Mouse (Mus musculus): ENCODE data around the gene Nab2. TPM values are rescaled to one million over a fixed set of nuclear protein-coding genes. Genes with fewer than 3 reads are reported as not detected.

Gene Nab2
- 7.3 and 11.4 TPM in 2 replicates for total RNA-seq (2014; fragmentation: Nextera tagmentation)
- 2.6 and 4.7 TPM in 2 replicates for total RNA-seq (2017)

GRCm38 (mm10) chr10:127668093-127669050, at the start of gene Nab2:
Gene Nab2, minus strand, starts transcription at chr10:127668568.
- peak; percentile 56 for ATAC-seq (replicated peaks; ENCODE audit: poor library complexity, severe bottlenecking)

- ATAC-seq (replicated peaks; ENCODE audit: poor library complexity, severe bottlenecking): no peak; the same call in 1 of the 2 replicates
These were observed 44.4 kb upstream of the Nab2 start for GRCm38 (mm10) chr10:127712736-127713135.

- ATAC-seq (replicated peaks; ENCODE audit: poor library complexity, severe bottlenecking): no peak
These were observed 42.0 kb upstream of the Nab2 start for GRCm38 (mm10) chr10:127710331-127710730.

GRCm38 (mm10) chr10:127708850-127709370, 40.5 kb upstream of the Nab2 start:
- no peak for ATAC-seq (replicated peaks; ENCODE audit: poor library complexity, severe bottlenecking)

GRCm38 (mm10) chr10:127707721-127708120, 39.4 kb upstream of the Nab2 start:
- no peak for ATAC-seq (replicated peaks; ENCODE audit: poor library complexity, severe bottlenecking)

GRCm38 (mm10) chr10:127705783-127706182, 37.4 kb upstream of the Nab2 start:
- peak; percentile 44; the same call in 1 of the 2 replicates for ATAC-seq (replicated peaks; ENCODE audit: poor library complexity, severe bottlenecking)

DNA sequence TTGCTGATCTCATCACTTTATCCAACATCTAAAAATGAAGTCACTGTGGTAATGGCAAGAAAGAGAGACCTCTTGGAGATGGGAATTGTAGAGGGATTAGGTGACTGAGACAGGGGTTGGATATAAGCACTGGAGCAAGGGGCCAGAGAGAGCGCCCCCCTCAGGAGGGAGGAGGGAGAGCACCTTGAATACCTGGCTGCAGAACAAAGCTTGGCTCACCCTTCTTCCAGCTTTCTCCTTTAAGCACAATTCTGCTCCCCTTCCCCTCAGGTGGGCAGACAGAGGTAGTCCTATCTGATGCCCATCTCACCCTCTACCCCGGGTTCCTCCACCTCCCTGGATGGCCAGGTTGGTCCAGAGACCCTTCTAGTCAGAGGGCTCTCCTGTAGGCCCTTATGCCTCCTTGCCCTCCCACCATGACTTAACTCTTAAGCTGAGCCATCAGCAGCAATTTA, 36.4 kb upstream of the Nab2 start, which contains the start of gene Myo1a:
Gene Myo1a (plus strand): TSS at position 405 of the 455 bp plus-strand sequence.
- ATAC-seq (replicated peaks; ENCODE audit: poor library complexity, severe bottlenecking): no peak

DNA sequence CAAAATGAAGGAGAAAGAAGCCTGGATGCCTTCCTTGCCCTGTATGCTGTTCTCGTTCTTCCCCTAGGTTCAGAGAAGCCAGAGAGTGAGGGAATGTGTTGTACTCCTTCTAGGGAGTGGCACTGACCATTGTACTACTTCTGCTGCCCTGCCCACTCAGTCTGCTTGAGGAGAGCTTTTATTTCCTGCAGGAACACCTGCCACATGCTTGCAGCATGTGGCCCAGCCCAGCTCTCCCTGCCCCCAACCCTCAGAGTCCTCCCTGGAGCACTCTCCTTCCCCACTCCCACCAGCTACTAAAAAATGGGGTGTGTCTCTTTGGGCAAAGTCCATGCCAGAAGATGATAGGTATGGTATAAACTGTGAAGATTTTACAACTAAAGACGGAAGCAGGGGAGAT, 35.9 kb upstream of the Nab2 start:
- no peak for ATAC-seq (replicated peaks; ENCODE audit: poor library complexity, severe bottlenecking)

GRCm38 (mm10) chr10:127703299-127703698, 34.9 kb upstream of the Nab2 start:
- ATAC-seq (replicated peaks; ENCODE audit: poor library complexity, severe bottlenecking): no peak

GRCm38 (mm10) chr10:127698966-127699365, 30.6 kb upstream of the Nab2 start:
- ATAC-seq (replicated peaks; ENCODE audit: poor library complexity, severe bottlenecking): no peak

DNA sequence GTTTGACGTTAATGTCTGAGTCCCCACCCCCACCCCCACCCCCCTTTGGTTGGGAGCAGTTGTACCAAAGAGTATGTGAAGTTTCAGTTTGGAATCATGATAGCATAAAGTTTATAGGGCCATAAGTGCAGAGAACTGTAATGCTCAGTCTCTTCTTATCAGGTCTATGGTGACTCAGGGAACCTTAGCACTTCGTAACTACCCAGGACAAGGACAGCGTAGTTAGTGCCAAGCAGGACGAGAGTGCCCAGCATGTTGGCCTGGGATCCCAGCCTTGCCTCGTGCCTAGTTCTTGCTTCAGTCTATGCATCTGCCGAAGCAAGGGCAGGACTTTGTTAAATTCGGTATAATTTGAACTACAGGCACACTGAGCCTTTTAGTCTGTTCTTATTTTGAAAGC, 27.4 kb upstream of the Nab2 start:
- ATAC-seq (replicated peaks; ENCODE audit: poor library complexity, severe bottlenecking): no peak

DNA sequence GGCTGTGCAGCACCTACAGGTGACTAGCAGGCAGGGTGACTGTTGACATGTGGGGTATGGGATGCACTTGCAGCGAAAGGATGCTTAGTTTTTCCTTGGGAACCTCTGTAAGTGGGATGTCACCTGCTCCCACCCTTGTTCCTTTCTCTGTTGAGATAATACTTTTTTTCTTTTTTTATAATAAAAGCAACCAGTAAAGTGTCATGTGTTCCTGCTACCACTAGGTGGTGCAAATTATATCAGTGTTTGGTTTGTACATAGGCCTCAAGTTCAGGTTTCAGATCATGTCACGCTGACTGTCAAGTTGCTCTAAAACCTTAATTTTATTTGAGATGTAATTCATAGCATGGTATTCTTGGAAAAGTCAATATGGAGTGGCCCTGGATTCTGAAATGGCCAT, 26.3 kb upstream of the Nab2 start:
- ATAC-seq (replicated peaks; ENCODE audit: poor library complexity, severe bottlenecking): peak; percentile 62; the same call in 1 of the 2 replicates

GRCm38 (mm10) chr10:127691053-127691452, 22.7 kb upstream of the Nab2 start:
- ATAC-seq (replicated peaks; ENCODE audit: poor library complexity, severe bottlenecking): no peak

GRCm38 (mm10) chr10:127682886-127683285, 14.5 kb upstream of the Nab2 start:
- no peak for ATAC-seq (replicated peaks; ENCODE audit: poor library complexity, severe bottlenecking)

GRCm38 (mm10) chr10:127679881-127680280, 11.5 kb upstream of the Nab2 start:
- no peak for ATAC-seq (replicated peaks; ENCODE audit: poor library complexity, severe bottlenecking)

DNA sequence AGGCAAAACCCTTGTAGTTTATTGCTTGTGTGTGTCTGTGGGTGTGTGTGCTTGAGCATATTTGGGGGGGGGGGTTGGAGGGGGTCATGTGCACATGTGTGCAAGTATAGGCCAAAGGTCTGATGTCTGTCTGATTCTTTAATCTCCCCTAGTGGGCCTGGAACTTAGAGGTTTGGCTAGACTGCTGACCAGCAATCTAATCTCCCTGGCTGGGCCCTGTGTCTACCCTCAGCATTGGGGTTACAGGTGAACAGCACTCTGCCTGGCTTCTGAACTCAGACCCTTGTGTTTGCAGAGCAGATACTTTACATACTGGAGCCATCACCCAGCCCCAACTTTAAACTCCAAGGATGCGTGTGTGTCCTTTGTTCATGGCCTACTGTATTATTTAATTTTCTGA, 10.8 kb upstream of the Nab2 start:
- no peak for ATAC-seq (replicated peaks; ENCODE audit: poor library complexity, severe bottlenecking)

DNA sequence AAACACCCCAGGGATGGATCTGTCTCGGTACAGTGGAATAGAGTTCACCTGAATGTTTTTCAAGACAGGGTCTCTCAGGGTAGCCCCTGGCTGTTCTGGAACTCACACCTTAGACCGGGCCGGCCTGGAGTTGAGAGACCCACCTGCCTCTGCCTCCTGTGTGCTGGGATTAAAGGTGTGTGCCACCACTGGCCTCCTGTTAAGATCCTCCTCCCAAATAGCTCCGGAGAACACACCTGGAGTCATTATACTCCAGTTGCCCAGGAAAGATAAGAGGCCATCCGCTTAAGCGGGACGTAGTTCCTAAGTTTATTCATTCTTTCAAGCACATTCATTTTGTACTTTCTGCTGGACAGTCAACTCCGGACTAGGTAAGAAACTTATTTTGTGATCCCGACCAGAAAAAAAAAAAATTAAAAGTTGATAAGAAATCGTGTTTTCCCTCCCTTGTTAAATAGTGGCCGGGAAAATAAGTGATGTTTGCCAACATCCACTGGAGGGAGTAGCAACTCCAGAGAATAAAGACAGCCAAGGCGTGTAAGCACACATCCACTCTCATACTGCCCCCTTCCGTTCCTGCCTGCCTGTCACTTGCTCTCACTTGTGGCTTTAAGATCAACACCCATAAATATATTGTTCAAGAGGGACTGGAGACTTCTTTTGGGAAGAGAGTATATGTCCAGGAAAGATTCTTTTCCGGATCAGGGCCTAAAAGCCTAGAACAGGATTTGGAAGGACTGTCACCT, 9.4 kb upstream of the Nab2 start:
- ATAC-seq (replicated peaks; ENCODE audit: poor library complexity, severe bottlenecking): peak; percentile 35

- peak; percentile 87 for ATAC-seq (replicated peaks; ENCODE audit: poor library complexity, severe bottlenecking)
These were observed 8.6 kb upstream of the Nab2 start for GRCm38 (mm10) chr10:127676691-127677548.

- no peak for ATAC-seq (replicated peaks; ENCODE audit: poor library complexity, severe bottlenecking)
These were observed 7.6 kb upstream of the Nab2 start for GRCm38 (mm10) chr10:127675859-127676398.

Data from granulocyte monocyte progenitor cell, adult 5-6 weeks (primary cell).